In genomic region chr17:75027358-75028131, GRCm38 (mm10) we compare ENCODE assay signal across 11 mouse cellular contexts. TPM values are rescaled to one million over a fixed set of nuclear protein-coding genes. Genes with fewer than 3 reads are reported as not detected.
DNase-seq lines count a peak whose midpoint lies in the region; ATAC-seq and TF ChIP-seq lines count a peak whose summit lies in the region.
"Had no signal": no experiment of that assay in that cellular context is flagged by ENCODE, and none has a peak within 500 bp of the region (broad histone marks: within the 10 kb centered on the region; RNA-seq: fewer than 3 reads in every experiment).

No protein-coding gene starts in this region.

- WGBS in heart, embryonic 12.5 days: 80% methylated on average over 12 of the region's 12 CpGs
- 77% methylated on average over 12 of the region's 12 CpGs for WGBS in liver, postnatal 0 days (ENCODE audit: insufficient replicate concordance)

- no peaks in the 10 kb centered on the region for H3K27me3 ChIP-seq in heart, embryonic 12.5 days (replicated peaks)
- no peaks in the 10 kb centered on the region for H3K27me3 ChIP-seq in liver, postnatal 0 days (ENCODE audit: insufficient read depth, low read length)
- H3K27me3 ChIP-seq: CH12.LX; heart, embryonic 13.5 days had no signal

- no peak for TF ChIP-seq EP300 in liver, postnatal 0 days (IDR thresholded peaks at IDR 0.05; ENCODE audit: low read depth)

- peaks cover 27% of the 10 kb centered on the region for H3K36me3 ChIP-seq in heart, embryonic 12.5 days
- H3K36me3 ChIP-seq in liver, postnatal 0 days (replicated peaks; ENCODE audit: insufficient read depth, low read length): no peaks in the 10 kb centered on the region

- peak; percentile 87 to 88 for DNase-seq in heart, adult 18-20 months
- DNase-seq in Muller cell, postnatal 12 days (ENCODE audit: inconsistent ontology term): peak; percentile 49
- peak; percentile 24 to 46 for DNase-seq in frontal cortex, postnatal 36 days (ENCODE audit: low spot score in 2 of 2)
- peak; percentile 44 for DNase-seq in layer of hippocampus, adult 9-11 months
- no peak for DNase-seq in adrenal gland, adult (ENCODE audit: inconsistent age in 2 of 2, low spot score in 1 of 2)
- DNase-seq in liver, postnatal 0 days: no peak

- no peak for TF ChIP-seq CTCF in liver, postnatal 0 days (IDR thresholded peaks at IDR 0.05; ENCODE audit: low read depth)

- H3K9me3 ChIP-seq in heart, embryonic 12.5 days (replicated peaks): no peaks in the 10 kb centered on the region
- no peaks in the 10 kb centered on the region for H3K9me3 ChIP-seq in liver, postnatal 0 days (ENCODE audit: low read length)
- H3K9me3 ChIP-seq: heart, embryonic 13.5 days had no signal

- no peak overlapping the region for H3K9ac ChIP-seq in heart, embryonic 12.5 days
- no peak overlapping the region for H3K9ac ChIP-seq in liver, postnatal 0 days (replicated peaks)
- H3K9ac ChIP-seq: heart, embryonic 13.5 days; liver, embryonic 14.5 days had no signal

- H3K4me2 ChIP-seq in heart, embryonic 12.5 days: no peak overlapping the region
- H3K4me2 ChIP-seq in liver, postnatal 0 days (ENCODE audit: low read depth, low read length): no peak overlapping the region
- H3K4me2 ChIP-seq: heart, embryonic 13.5 days had no signal

- ATAC-seq in heart, embryonic 12.5 days (ENCODE audit: insufficient number of reproducible peaks, low FRiP score): no peak
- ATAC-seq in inflammation-experienced regulatory T-cells, adult 6 months: no peak
- no peak for ATAC-seq in liver, postnatal 0 days

- peaks cover 46% of the 10 kb centered on the region for H3K4me1 ChIP-seq in heart, embryonic 12.5 days (replicated peaks)
- H3K4me1 ChIP-seq in liver, postnatal 0 days (ENCODE audit: insufficient read depth): no peaks in the 10 kb centered on the region

- H3K4me3 ChIP-seq in heart, embryonic 12.5 days: no peak overlapping the region
- H3K4me3 ChIP-seq in liver, postnatal 0 days (ENCODE audit: low read depth, low read length): no peak overlapping the region
- H3K4me3 ChIP-seq: heart, embryonic 13.5 days had no signal

- H3K27ac ChIP-seq in heart, embryonic 12.5 days (ENCODE audit: poor library complexity, severe bottlenecking): no peak overlapping the region
- H3K27ac ChIP-seq in liver, postnatal 0 days (ENCODE audit: low read depth): no peak overlapping the region
- H3K27ac ChIP-seq: heart, embryonic 13.5 days; liver, embryonic 14.5 days had no signal

RNA-seq across cellular contexts. Expression of gene Ltbp1, which starts 22.2 kb away (rescaled TPM):
- 10 to 100 TPM; 38.5 to 43.3 TPM for total RNA-seq in heart, adult 18-20 months (2021)
- 58.8 and 59.3 TPM in 2 replicates for polyA plus RNA-seq in heart, embryonic 12.5 days (2016; fragmentation: Nextera tagmentation; extraction: Ambion mirVana)
- polyA plus RNA-seq in inflammation-experienced regulatory T-cells, adult 6 months (2017; shearing (Covaris generic)): not detected
- 2.8 and 3.1 TPM in 2 replicates for polyA plus RNA-seq in liver, postnatal 0 days (2015; fragmentation: Nextera tagmentation; extraction: Ambion mirVana)

Comparison
In these comparisons a context has a peak if more than half of its experiments do, and no peak if none do; other contexts are left out.
1. DNase-seq: peak in heart, adult 18-20 months (2 of 2), Muller cell, postnatal 12 days (single experiment), frontal cortex, postnatal 36 days (2 of 2) and layer of hippocampus, adult 9-11 months (single experiment); none in adrenal gland, adult (0 of 2) and liver, postnatal 0 days (single experiment).
2. RNA of gene Ltbp1, which starts 22.2 kb away (polyA plus RNA-seq): 58.8 to 59.3 TPM in heart, embryonic 12.5 days; 2.8 to 3.1 TPM in liver, postnatal 0 days and not detected in inflammation-experienced regulatory T-cells, adult 6 months; every median in the first group is over 10 times any median in the second.